Mouse (Mus musculus) cerebellum, adult 2 months (tissue): ENCODE measurements at regions not wholly inside any gene's neighbourhood (a gene's known extent, or its start where the extent isn't known, plus 50 kb on each side); places are given as distances from the start of the nearest gene placed in this dataset.

Experiments
- CTCF ChIP-seq: fragments of 200-500 bp; IDR thresholded peaks from 2 replicates; pipeline ENCODE4 v1.5.1; 2011; ENCODE audit warnings: low read depth, mild to moderate bottlenecking, control low read depth, low read length, moderate library complexity, borderline replicate concordance; ENCODE audit not compliant: insufficient read depth
- POLR2A ChIP-seq: fragments of 200-500 bp; IDR thresholded peaks from 2 replicates; pipeline ENCODE4 v1.6.1; 2011; ENCODE audit warnings: low read length, control low read depth, borderline replicate concordance; ENCODE audit not compliant: insufficient read depth

DNA sequence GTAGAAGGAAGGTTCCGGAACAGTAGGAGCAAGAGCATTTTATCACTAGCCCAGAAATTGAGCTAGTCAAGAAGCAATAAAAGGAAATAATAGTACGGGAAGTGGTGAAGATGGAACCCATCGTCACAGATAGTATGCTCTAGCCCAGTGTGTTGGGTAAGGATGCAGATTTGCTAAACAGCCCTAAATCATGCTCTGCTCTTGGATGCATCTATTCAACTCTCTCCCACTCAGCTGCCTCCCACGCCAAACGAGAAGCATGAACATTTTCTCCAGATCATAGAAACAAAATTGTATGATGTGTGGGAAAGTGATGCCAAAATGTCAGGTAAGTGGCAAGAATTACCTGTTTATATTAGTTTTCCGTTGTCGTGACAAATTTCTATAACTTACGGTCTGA lies 276.6 kb upstream of the Got2 start:
- TF ChIP-seq CTCF (no peak), POLR2A (no peak)
